Mouse (Mus musculus) liver, embryonic 11.5 days (tissue): ENCODE data around the gene Pitpnm1. TPM values are rescaled to one million over a fixed set of nuclear protein-coding genes. Genes with fewer than 3 reads are reported as not detected.

ENCODE experiments used
- ATAC-seq: fragments of 200-750 bp; cut with Nextera tagmentation; replicated peaks from 2 replicates; pipeline ENCODE4 v1.8.0; 2017; ENCODE audit warnings: moderate number of reproducible peaks, mild to moderate bottlenecking, moderate TSS enrichment, moderate library complexity; ENCODE audit not compliant: low FRiP score
- DNase-seq: peaks from one replicate; pipeline ENCODE4 v3.0.0-alpha.2; 2017; ENCODE audit warnings: low spot score
- H3K27ac ChIP-seq: fragments of 300-500 bp; sonication (generic); 2 replicates; pipeline ENCODE4 v1.5.1; 2014; ENCODE audit warnings: mild to moderate bottlenecking, low read depth, low read length, control low read depth
- H3K27me3 ChIP-seq: fragments of 300-500 bp; sonication (generic); replicated peaks from 2 replicates; pipeline ENCODE4 v1.6.1; 2014; ENCODE audit warnings: low read length, mixed read lengths; ENCODE audit not compliant: control insufficient read depth, insufficient read depth
- H3K36me3 ChIP-seq: fragments of 300-500 bp; sonication (generic); 2 replicates; pipeline ENCODE4 v1.6.1; 2014; ENCODE audit warnings: mild to moderate bottlenecking, low read length, moderate library complexity, mixed read lengths; ENCODE audit not compliant: control insufficient read depth, insufficient read depth
- H3K4me1 ChIP-seq: fragments of 300-500 bp; sonication (generic); replicated peaks from 2 replicates; pipeline ENCODE4 v1.6.1; 2014; ENCODE audit warnings: low read length, mixed read lengths; ENCODE audit not compliant: control insufficient read depth, insufficient read depth
- H3K4me2 ChIP-seq: fragments of 300-500 bp; sonication (generic); 2 replicates; pipeline ENCODE4 v1.6.1; 2014; ENCODE audit warnings: mild to moderate bottlenecking, control low read depth, moderate library complexity
- H3K4me3 ChIP-seq: fragments of 300-500 bp; sonication (generic); 2 replicates; pipeline ENCODE4 v1.5.1; 2014; ENCODE audit warnings: low read depth, low read length, control low read depth
- H3K9ac ChIP-seq: fragments of 300-500 bp; sonication (generic); 2 replicates; pipeline ENCODE4 v1.6.1; 2014; ENCODE audit warnings: low read depth, low read length, control low read depth
- H3K9me3 ChIP-seq: fragments of 300-500 bp; sonication (generic); 2 replicates; pipeline ENCODE4 v1.6.1; 2016; ENCODE audit warnings: low read length, inconsistent platforms, mixed read lengths; ENCODE audit not compliant: control insufficient read depth
- WGBS: fragments of 180-500 bp; shearing (Covaris S2); extraction: QIAGEN DNeasy Blood & Tissue Kit; methylation state at CpG from one replicate; pipeline ENCODE4 v1.1.7; 2014; 5-methylcytosine and 5-hydroxymethylcytosine counted together
- polyA plus RNA-seq: library from polyadenylated mRNA; unstranded; fragments of >200 nt; fragmentation: Nextera tagmentation; extraction: Ambion mirVana; gene quantifications from 2 replicates; pipeline ENCODE4 v1.2.1, GENCODE M21; 2014

Pitpnm1 gene
- polyA plus RNA-seq, 1 experiment from 2014 or later = 8.0 TPM

GRCm38 (mm10) chr19:4094348-4094747 is 5.5 kb upstream of the Pitpnm1 start:
- Histone ChIP-seq H3K36me3 (no peaks in the 10 kb centered on the region), H3K9me3 (no peaks in the 10 kb centered on the region)
- no peak for DNase-seq

DNA sequence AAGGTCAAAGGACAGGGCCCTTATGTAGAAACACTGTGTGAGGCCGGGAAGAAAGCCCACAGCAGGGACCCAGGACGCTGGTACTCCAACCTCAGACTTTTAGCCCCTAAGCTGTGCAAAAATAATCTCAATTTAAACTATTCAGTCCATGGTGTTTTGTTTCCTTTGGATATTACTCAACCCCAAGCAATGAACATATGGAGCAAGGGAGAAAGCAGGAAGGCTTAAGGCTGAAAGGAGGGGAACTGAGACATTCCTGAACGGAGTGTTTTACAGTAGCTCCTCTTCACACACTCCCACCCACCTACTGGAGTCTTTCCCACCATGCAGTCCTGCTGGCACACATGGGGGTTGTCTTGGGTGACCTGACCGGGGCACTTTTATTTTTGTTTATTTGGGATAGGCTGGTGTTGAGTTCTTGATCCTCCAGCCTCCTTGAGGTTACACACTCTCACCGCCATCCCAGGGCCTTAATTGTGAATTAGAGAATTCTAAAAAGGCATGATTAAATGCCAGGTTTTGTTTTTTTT is 5.0 kb upstream of the Pitpnm1 start:
- WGBS = 73% methylated on average over 5 of the region's 5 CpGs

More at GRCm38 (mm10) chr19:4094348-4094747, 5.5 kb upstream of the Pitpnm1 start:
- no peak for ATAC-seq
- H3K27ac ChIP-seq = no peak overlapping the region
- H3K4me2 ChIP-seq = no peak overlapping the region
- H3K4me1 ChIP-seq = peaks cover 18% of the 10 kb centered on the region
- WGBS = 73% methylated on average over 3 of the region's 3 CpGs
- H3K9ac ChIP-seq = no peak overlapping the region
- H3K4me3 ChIP-seq = no peak overlapping the region
- H3K27me3 ChIP-seq = no peaks in the 10 kb centered on the region

GRCm38 (mm10) chr19:4095802-4096201 is 4.0 kb upstream of the Pitpnm1 start:
- H3K4me2 ChIP-seq = peak overlapping the region; percentile 93
- no peak overlapping the region for H3K9ac ChIP-seq
- WGBS = 69% methylated on average over 3 of the region's 3 CpGs

More for the DNA sequence above, 5.0 kb upstream of the Pitpnm1 start:
- no peaks in the 10 kb centered on the region for H3K27me3 ChIP-seq
- ATAC-seq = no peak
- no peaks in the 10 kb centered on the region for H3K9me3 ChIP-seq
- H3K27ac ChIP-seq = no peak overlapping the region
- DNase-seq = no peak
- H3K36me3 ChIP-seq = no peaks in the 10 kb centered on the region
- H3K9ac ChIP-seq = no peak overlapping the region
- H3K4me1 ChIP-seq = peaks cover 22% of the 10 kb centered on the region
- H3K4me3 ChIP-seq = no peak overlapping the region
- H3K4me2 ChIP-seq = no peak overlapping the region

DNA sequence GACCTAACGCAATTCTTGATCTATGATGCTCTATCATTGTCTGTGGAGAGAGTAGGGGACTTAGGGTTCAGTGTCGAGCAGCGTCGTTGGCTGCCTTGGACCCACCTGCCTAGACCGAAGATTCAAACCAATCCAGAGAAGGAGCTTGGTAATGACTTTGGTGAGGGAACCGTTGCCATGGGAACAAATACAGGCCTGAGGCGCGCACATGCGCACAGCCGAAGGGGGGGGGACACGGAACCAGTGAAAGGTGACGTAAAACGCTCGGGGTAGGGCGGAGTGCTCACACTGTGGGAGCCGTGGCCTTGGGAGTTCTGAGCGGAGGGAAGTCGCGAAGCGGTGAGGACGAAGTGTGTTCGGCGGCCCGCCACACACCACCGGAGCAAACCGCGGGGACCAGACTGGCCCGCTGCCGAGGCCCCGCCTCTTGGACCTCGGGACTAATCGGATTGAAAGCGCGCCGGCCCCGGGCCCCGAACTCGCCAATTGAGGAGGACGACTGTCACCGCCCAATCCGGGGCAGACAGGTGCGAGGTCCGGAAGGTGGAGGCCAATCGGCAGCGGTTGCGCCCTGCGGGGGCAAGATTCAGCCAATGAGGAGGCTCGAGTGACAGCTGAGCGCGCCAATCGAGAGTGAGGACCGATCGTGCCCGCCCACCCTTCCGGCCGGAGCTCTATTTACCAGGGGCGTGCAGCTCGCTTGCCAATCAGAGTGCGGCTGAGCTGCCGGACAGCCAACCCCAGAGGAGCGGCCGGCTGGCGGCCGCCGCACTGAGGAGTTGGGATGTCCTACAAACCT is 3.0 kb upstream of the Pitpnm1 start, which contains the start of gene Cdk2ap2:
Gene Cdk2ap2 (plus strand): TSS at position 541 of the 799 bp plus-strand sequence.
- Histone ChIP-seq H3K27ac (peak within 1 kb of the TSS; percentile 84), H3K4me1 (peaks cover 31% of the 10 kb centered on the region), H3K36me3 (no peaks in the 10 kb centered on the region), H3K9me3 (no peaks in the 10 kb centered on the region), H3K4me3 (peak within 1 kb of the TSS; percentile 58), H3K27me3 (peaks cover 18% of the 10 kb centered on the region), H3K4me2 (peak within 1 kb of the TSS; percentile 93), H3K9ac (peak within 1 kb of the TSS; percentile 69)
- DNase-seq (peak; percentile 100), ATAC-seq (peak; percentile 92)
- WGBS = under 1% methylated on average over 65 of the region's 65 CpGs

More at GRCm38 (mm10) chr19:4095802-4096201, 4.0 kb upstream of the Pitpnm1 start:
- Histone ChIP-seq H3K27ac (no peak overlapping the region), H3K36me3 (no peaks in the 10 kb centered on the region), H3K27me3 (peaks cover 8% of the 10 kb centered on the region), H3K4me3 (no peak overlapping the region), H3K9me3 (no peaks in the 10 kb centered on the region), H3K4me1 (peaks cover 28% of the 10 kb centered on the region)
- DNase-seq = no peak
- ATAC-seq = no peak

DNA sequence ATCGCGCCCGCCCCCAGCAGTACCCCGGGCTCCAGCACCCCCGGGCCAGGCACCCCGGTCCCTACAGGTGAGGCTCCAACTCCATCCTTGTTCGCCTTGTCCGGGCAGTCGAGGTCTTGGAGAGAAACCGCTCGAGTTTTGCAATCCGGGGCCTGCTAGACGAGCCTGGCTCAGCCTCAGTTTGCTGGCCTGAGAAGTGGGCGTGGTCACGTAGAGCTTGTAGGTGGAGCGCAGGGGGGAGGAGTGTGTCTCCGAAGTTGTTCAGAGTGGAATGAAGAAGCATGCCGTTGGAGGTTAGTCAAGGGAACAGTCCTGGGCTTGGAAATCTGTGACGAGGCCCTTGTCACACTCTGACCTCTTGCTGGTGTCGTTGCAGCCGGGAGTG is 2.4 kb upstream of the Pitpnm1 start:
- peak overlapping the region; percentile 58 for H3K4me3 ChIP-seq
- H3K4me2 ChIP-seq = peak overlapping the region; percentile 93
- peak overlapping the region; percentile 62 for H3K9ac ChIP-seq
- 2% methylated on average over 21 of the region's 21 CpGs for WGBS
- H3K27me3 ChIP-seq = peaks cover 22% of the 10 kb centered on the region
- peak; percentile 69 for ATAC-seq
- no peaks in the 10 kb centered on the region for H3K9me3 ChIP-seq
- H3K4me1 ChIP-seq = peaks cover 31% of the 10 kb centered on the region
- no peaks in the 10 kb centered on the region for H3K36me3 ChIP-seq
- peak overlapping the region; percentile 84 for H3K27ac ChIP-seq
- DNase-seq = no peak

GRCm38 (mm10) chr19:4098426-4098825 is 1.4 kb upstream of the Pitpnm1 start:
- Histone ChIP-seq H3K4me1 (peaks cover 31% of the 10 kb centered on the region), H3K9ac (no peak overlapping the region), H3K27me3 (peaks cover 22% of the 10 kb centered on the region), H3K27ac (no peak overlapping the region), H3K36me3 (no peaks in the 10 kb centered on the region), H3K4me2 (peak overlapping the region; percentile 93), H3K9me3 (no peaks in the 10 kb centered on the region), H3K4me3 (peak overlapping the region; percentile 58)
- DNase-seq (no peak), ATAC-seq (no peak)
- WGBS = 87% methylated on average over 13 of the region's 13 CpGs

GRCm38 (mm10) chr19:4099056-4099455 is 742 bp upstream of the Pitpnm1 start:
- peak; percentile 25; the same call in 1 of the 2 replicates for ATAC-seq
- peak overlapping the region; percentile 92 for H3K4me2 ChIP-seq

DNA sequence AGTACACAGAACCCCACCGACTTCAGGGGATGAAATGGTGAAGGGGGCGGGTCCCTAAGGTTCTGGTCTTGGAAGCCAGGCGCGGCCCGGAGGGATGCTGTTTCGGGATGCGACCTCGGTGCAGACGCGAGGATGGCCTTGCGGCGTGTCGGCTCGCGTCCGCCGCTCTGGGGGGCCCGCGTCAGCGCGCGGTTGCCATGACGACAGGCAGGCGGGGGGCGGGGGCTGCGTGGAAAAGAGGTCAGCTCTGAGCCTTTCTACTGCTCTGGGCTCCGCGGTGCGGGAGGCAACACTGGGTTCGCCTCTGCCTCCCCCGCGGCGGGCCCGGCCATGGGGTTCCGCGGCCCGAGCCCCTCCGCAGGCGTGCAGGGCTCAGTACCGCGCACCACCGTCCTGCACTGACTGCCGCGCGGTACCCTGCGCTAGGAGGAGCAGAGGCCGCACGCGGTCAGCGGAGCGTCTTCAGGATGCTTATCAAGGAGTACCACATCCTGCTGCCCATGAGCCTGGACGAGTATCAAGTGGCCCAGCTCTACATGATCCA is 992 bp downstream of the Pitpnm1 start:
- Histone ChIP-seq H3K27me3 (peaks cover 27% of the 10 kb centered on the region), H3K9me3 (no peaks in the 10 kb centered on the region), H3K4me2 (peak overlapping the region; percentile 92), H3K4me1 (peaks cover 31% of the 10 kb centered on the region), H3K9ac (peak overlapping the region; percentile 22), H3K27ac (no peak overlapping the region), H3K36me3 (no peaks in the 10 kb centered on the region), H3K4me3 (peak overlapping the region; percentile 69)
- WGBS = under 1% methylated on average over 46 of the region's 52 CpGs
- ATAC-seq (no peak), DNase-seq (peak; percentile 48)

More at GRCm38 (mm10) chr19:4099056-4099455, 742 bp upstream of the Pitpnm1 start:
- WGBS = 8% methylated on average over 9 of the region's 9 CpGs
- no peaks in the 10 kb centered on the region for H3K9me3 ChIP-seq
- peak overlapping the region; percentile 69; the same call in 1 of the 2 replicates for H3K4me3 ChIP-seq
- H3K4me1 ChIP-seq = peaks cover 31% of the 10 kb centered on the region
- H3K27me3 ChIP-seq = peaks cover 22% of the 10 kb centered on the region
- peak; percentile 87 for DNase-seq
- no peaks in the 10 kb centered on the region for H3K36me3 ChIP-seq
- no peak overlapping the region for H3K9ac ChIP-seq
- peak overlapping the region; percentile 57; the same call in 1 of the 2 replicates for H3K27ac ChIP-seq
